Mouse (Mus musculus): ENCODE results near the gene Pmm1. TPM values are rescaled to one million over a fixed set of nuclear protein-coding genes. Genes with fewer than 3 reads are reported as not detected.
A peak's percentile ranks its signal among the peaks of the same experiment; 100 is the strongest.

Pmm1 gene
- total and polyA plus RNA-seq, 3 experiments: 51.8 to 140 (median 128) TPM

DNA sequence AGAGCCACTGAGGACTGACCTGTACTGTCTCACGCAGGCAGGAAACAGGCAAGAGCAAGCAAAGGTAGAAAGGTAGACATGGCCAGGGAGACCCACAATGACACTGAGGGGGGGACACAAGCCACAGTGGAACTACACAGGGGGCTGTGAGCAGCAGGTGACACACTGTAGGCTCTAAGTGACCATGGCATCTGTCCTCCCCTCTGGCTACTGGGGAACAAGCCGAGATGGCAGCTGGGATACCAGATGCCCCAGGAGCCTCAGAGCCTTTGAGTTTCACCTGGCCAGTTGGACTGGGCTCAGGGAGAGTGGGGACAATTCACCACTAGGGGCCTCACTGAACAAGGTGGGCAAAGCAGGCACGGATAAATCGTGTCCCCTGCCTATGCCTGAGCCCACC, 8.4 kb downstream of the Pmm1 start:
- no peak overlapping the region for H3K9ac ChIP-seq (ENCODE audit: insufficient read depth, low read depth)
- TF ChIP-seq ZMIZ1 (IDR thresholded peaks at IDR 0.05; ENCODE audit: low read depth, low read length): no peak
- TF ChIP-seq ELF1 (IDR thresholded peaks at IDR 0.05; ENCODE audit: low read depth, low read length): no peak
- TF ChIP-seq MAFK (IDR thresholded peaks at IDR 0.05; ENCODE audit: insufficient replicate concordance, low read length): no peak
- no peak for TF ChIP-seq CTCF (conservative IDR thresholded peaks at IDR 0.05 in 1 of 2, IDR thresholded peaks at IDR 0.05 in 1 of 2; ENCODE audit: low read depth in 2 of 2, low read length in 2 of 2)
- TF ChIP-seq ZKSCAN1 (IDR thresholded peaks at IDR 0.05; ENCODE audit: borderline replicate concordance, low read depth, low read length): no peak
- TF ChIP-seq RCOR1 (conservative IDR thresholded peaks at IDR 0.05; ENCODE audit: low read depth, low read length): no peak
- TF ChIP-seq BHLHE40 (IDR thresholded peaks at IDR 0.05; ENCODE audit: low read depth, low read length): no peak
- TF ChIP-seq ZNF384 (IDR thresholded peaks at IDR 0.05; ENCODE audit: low read depth, low read length): no peak
- no peak for TF ChIP-seq CHD2 (IDR thresholded peaks at IDR 0.05; ENCODE audit: low read length)
- no peak for TF ChIP-seq NRF1 (IDR thresholded peaks at IDR 0.05; ENCODE audit: low read depth, low read length)
- no peak for TF ChIP-seq RAD21 (IDR thresholded peaks at IDR 0.05; ENCODE audit: low read depth, low read length)
- H3K9me3 ChIP-seq (replicated peaks; ENCODE audit: low read length): no peaks in the 10 kb centered on the region
- H3K79me2 ChIP-seq (replicated peaks; ENCODE audit: control insufficient read depth, extremely low read depth, insufficient read depth, poor library complexity, severe bottlenecking): no peaks in the 10 kb centered on the region
- peaks cover 13 to 21% of the 10 kb centered on the region in 2 experiments for H3K4me1 ChIP-seq (ENCODE audit: control insufficient read depth in 1 of 2, insufficient read depth in 2 of 2)
- H3K4me3 ChIP-seq (replicated peaks in 1 of 3; ENCODE audit: low read depth in 2 of 3, low read length in 2 of 3, poor library complexity in 1 of 3): no peak overlapping the region
- in situ Hi-C loops (cut with MboI; ENCODE audit: low pct_ligation_motif_present, low pct_unique_long_range_greater_than_20kb, low sequenced_read_pairs) (loop anchor here (5.0 kb wide), 1 partner anchor 45 kb away; no protein-coding TSS in a partner anchor), dilution Hi-C loops (cut with MboI; ENCODE audit: extremely low pct_ligation_motif_present, extremely low pct_unique_long_range_greater_than_20kb, low sequenced_read_pairs) (no loop called here)
- no peaks in the 10 kb centered on the region for H3K27me3 ChIP-seq (replicated peaks)
- no peak for DNase-seq (ENCODE audit: extremely low read depth)
- no peak overlapping the region for H3K27ac ChIP-seq (ENCODE audit: insufficient read depth, low read depth)
- peaks cover 60 to 83% of the 10 kb centered on the region in 2 experiments for H3K36me3 ChIP-seq (replicated peaks in 1 of 2; ENCODE audit: control insufficient read depth in 1 of 2, insufficient read depth in 1 of 2, low read length in 1 of 2)
- H3K4me2 ChIP-seq (ENCODE audit: insufficient read depth, low read depth, poor library complexity, severe bottlenecking): no peak overlapping the region

GRCm38 (mm10) chr15:81951159-81951558, 9.6 kb downstream of the Pmm1 start:
- Histone ChIP-seq H3K36me3 (replicated peaks in 1 of 2; ENCODE audit: control insufficient read depth in 1 of 2, insufficient read depth in 1 of 2, low read length in 1 of 2) (peaks cover 54 to 72% of the 10 kb centered on the region in 2 experiments), H3K4me1 (ENCODE audit: control insufficient read depth in 1 of 2, insufficient read depth in 2 of 2) (peaks cover 13 to 21% of the 10 kb centered on the region in 2 experiments), H3K4me2 (ENCODE audit: insufficient read depth, low read depth, poor library complexity, severe bottlenecking) (no peak overlapping the region), H3K27ac (ENCODE audit: insufficient read depth, low read depth) (no peak overlapping the region), H3K9ac (ENCODE audit: insufficient read depth, low read depth) (no peak overlapping the region), H3K9me3 (replicated peaks; ENCODE audit: low read length) (peaks cover 5% of the 10 kb centered on the region), H3K79me2 (replicated peaks; ENCODE audit: control insufficient read depth, extremely low read depth, insufficient read depth, poor library complexity, severe bottlenecking) (no peaks in the 10 kb centered on the region), H3K27me3 (replicated peaks) (no peaks in the 10 kb centered on the region), H3K4me3 (replicated peaks in 1 of 3; ENCODE audit: low read depth in 2 of 3, low read length in 2 of 3, poor library complexity in 1 of 3) (no peak overlapping the region)
- DNase-seq (ENCODE audit: extremely low read depth): no peak
- TF ChIP-seq SIN3A (IDR thresholded peaks at IDR 0.05; ENCODE audit: low read length): no peak
- TF ChIP-seq CTCF (conservative IDR thresholded peaks at IDR 0.05 in 1 of 2, IDR thresholded peaks at IDR 0.05 in 1 of 2; ENCODE audit: low read depth in 2 of 2, low read length in 2 of 2): peak in 1 of 2 experiments; percentile 9; a peak in 1 of 4 replicates
- dilution Hi-C loops (cut with MboI; ENCODE audit: extremely low pct_ligation_motif_present, extremely low pct_unique_long_range_greater_than_20kb, low sequenced_read_pairs) (no loop called here), in situ Hi-C loops (cut with MboI; ENCODE audit: low pct_ligation_motif_present, low pct_unique_long_range_greater_than_20kb, low sequenced_read_pairs) (loop anchor here (5.0 kb wide), 1 partner anchor 46 kb away; no protein-coding TSS in a partner anchor)

GRCm38 (mm10) chr15:81950716-81951115, 10.0 kb downstream of the Pmm1 start:
- no peaks in the 10 kb centered on the region for H3K79me2 ChIP-seq (replicated peaks; ENCODE audit: control insufficient read depth, extremely low read depth, insufficient read depth, poor library complexity, severe bottlenecking)
- dilution Hi-C loops (cut with MboI; ENCODE audit: extremely low pct_ligation_motif_present, extremely low pct_unique_long_range_greater_than_20kb, low sequenced_read_pairs): no loop called here
- no peak overlapping the region for H3K4me2 ChIP-seq (ENCODE audit: insufficient read depth, low read depth, poor library complexity, severe bottlenecking)
- H3K4me3 ChIP-seq (replicated peaks in 1 of 3; ENCODE audit: low read depth in 2 of 3, low read length in 2 of 3, poor library complexity in 1 of 3): no peak overlapping the region
- DNase-seq (ENCODE audit: extremely low read depth): no peak
- in situ Hi-C loops (cut with MboI; ENCODE audit: low pct_ligation_motif_present, low pct_unique_long_range_greater_than_20kb, low sequenced_read_pairs): loop anchor here (5.0 kb wide), 1 partner anchor 47 kb away; no protein-coding TSS in a partner anchor
- TF ChIP-seq ZNF384 (IDR thresholded peaks at IDR 0.05; ENCODE audit: low read depth, low read length) (no peak), PAX5 (IDR thresholded peaks at IDR 0.05; ENCODE audit: low read length) (no peak), SIN3A (IDR thresholded peaks at IDR 0.05; ENCODE audit: low read length) (no peak), CTCF (conservative IDR thresholded peaks at IDR 0.05 in 1 of 2, IDR thresholded peaks at IDR 0.05 in 1 of 2; ENCODE audit: low read depth in 2 of 2, low read length in 2 of 2) (no peak), CHD2 (IDR thresholded peaks at IDR 0.05; ENCODE audit: low read length) (no peak), MAX (IDR thresholded peaks at IDR 0.05; ENCODE audit: low read length) (no peak), POLR2A (IDR thresholded peaks at IDR 0.05; ENCODE audit: low read depth, low read length) (no peak), MAZ (IDR thresholded peaks at IDR 0.05; ENCODE audit: low read depth, low read length) (no peak), TCF12 (IDR thresholded peaks at IDR 0.05; ENCODE audit: low read depth, low read length) (no peak), BHLHE40 (IDR thresholded peaks at IDR 0.05; ENCODE audit: low read depth, low read length) (no peak), ZMIZ1 (IDR thresholded peaks at IDR 0.05; ENCODE audit: low read depth, low read length) (no peak), RCOR1 (conservative IDR thresholded peaks at IDR 0.05; ENCODE audit: low read depth, low read length) (no peak), ELF1 (IDR thresholded peaks at IDR 0.05; ENCODE audit: low read depth, low read length) (no peak), ZKSCAN1 (IDR thresholded peaks at IDR 0.05; ENCODE audit: borderline replicate concordance, low read depth, low read length) (no peak), USF2 (conservative IDR thresholded peaks at IDR 0.05; ENCODE audit: low read depth, low read length) (no peak), HCFC1 (IDR thresholded peaks at IDR 0.05; ENCODE audit: low read depth, low read length) (no peak)
- H3K27ac ChIP-seq (ENCODE audit: insufficient read depth, low read depth): no peak overlapping the region
- H3K4me1 ChIP-seq (ENCODE audit: control insufficient read depth in 1 of 2, insufficient read depth in 2 of 2): peaks cover 13 to 21% of the 10 kb centered on the region in 2 experiments
- H3K36me3 ChIP-seq (replicated peaks in 1 of 2; ENCODE audit: control insufficient read depth in 1 of 2, insufficient read depth in 1 of 2, low read length in 1 of 2): peaks cover 51 to 67% of the 10 kb centered on the region in 2 experiments
- peaks cover 5% of the 10 kb centered on the region for H3K9me3 ChIP-seq (replicated peaks; ENCODE audit: low read length)
- H3K27me3 ChIP-seq (replicated peaks): no peaks in the 10 kb centered on the region
- H3K9ac ChIP-seq (ENCODE audit: insufficient read depth, low read depth): no peak overlapping the region
